Mouse (Mus musculus) neural tube, embryonic 13.5 days (tissue): ENCODE data around the gene H2-M11. TPM values are rescaled to one million over a fixed set of nuclear protein-coding genes. Genes with fewer than 3 reads are reported as not detected.

Experiments used
- ATAC-seq: fragments of 200-750 bp; cut with Nextera tagmentation; 2 replicates; pipeline ENCODE4 v1.8.0; 2017; ENCODE audit warnings: low read depth, mild to moderate bottlenecking, moderate TSS enrichment, moderate library complexity
- H3K27ac ChIP-seq: fragments of 300-500 bp; sonication (generic); replicated peaks from 2 replicates; pipeline ENCODE4 v1.5.1; 2015; ENCODE audit warnings: moderate library complexity, mild to moderate bottlenecking, inconsistent platforms
- H3K27me3 ChIP-seq: fragments of 300-500 bp; sonication (generic); 2 replicates; pipeline ENCODE4 v1.6.1; 2015; ENCODE audit warnings: mild to moderate bottlenecking, inconsistent platforms
- H3K36me3 ChIP-seq: fragments of 300-500 bp; sonication (generic); 2 replicates; pipeline ENCODE4 v1.6.1; 2015; ENCODE audit warnings: mild to moderate bottlenecking, inconsistent platforms
- H3K4me1 ChIP-seq: fragments of 300-500 bp; sonication (generic); replicated peaks from 2 replicates; pipeline ENCODE4 v1.6.1; 2015; ENCODE audit warnings: inconsistent platforms
- H3K4me2 ChIP-seq: fragments of 300-500 bp; sonication (generic); 2 replicates; pipeline ENCODE4 v1.6.1; 2015; ENCODE audit warnings: inconsistent platforms, mild to moderate bottlenecking, moderate library complexity
- H3K4me3 ChIP-seq: fragments of 300-500 bp; sonication (generic); 2 replicates; pipeline ENCODE4 v1.5.1; 2015; ENCODE audit warnings: mild to moderate bottlenecking, inconsistent platforms
- H3K9ac ChIP-seq: fragments of 300-500 bp; sonication (generic); 2 replicates; pipeline ENCODE4 v1.6.1; 2015; ENCODE audit warnings: moderate library complexity, mild to moderate bottlenecking, inconsistent platforms
- H3K9me3 ChIP-seq: fragments of 300-500 bp; sonication (generic); 2 replicates; pipeline ENCODE4 v1.6.1; 2016; ENCODE audit warnings: inconsistent platforms
- WGBS: fragments of 180-500 bp; shearing (Covaris S2); methylation state at CpG from one replicate; pipeline ENCODE4 v1.1.7; 2015; 5-methylcytosine and 5-hydroxymethylcytosine counted together
- polyA plus RNA-seq: library from polyadenylated mRNA; unstranded; fragments of >200 nt; fragmentation: Nextera tagmentation; extraction: Ambion mirVana; gene quantifications from 2 replicates; pipeline ENCODE4 v1.2.1, GENCODE M21; 2015

H2-M11 gene
- polyA plus RNA-seq, result 0.52 TPM in 1 of 2 replicates, not detected in the other

GRCm38 (mm10) chr17:36546775-36547174, at the start of gene H2-M11:
TSS of gene H2-M11 (plus strand) at chr17:36547075.
- Histone ChIP-seq H3K4me3 (no peak within 1 kb of the TSS), H3K27ac (no peak within 1 kb of the TSS), H3K9ac (no peak within 1 kb of the TSS), H3K27me3 (no peaks in the 10 kb centered on the region), H3K4me1 (no peaks in the 10 kb centered on the region), H3K9me3 (no peaks in the 10 kb centered on the region), H3K4me2 (no peak within 1 kb of the TSS), H3K36me3 (no peaks in the 10 kb centered on the region)
- 65% methylated on average over 3 of the region's 3 CpGs for WGBS
- no peak for ATAC-seq

GRCm38 (mm10) chr17:36500435-36500834, 46.4 kb upstream of the H2-M11 start:
- Histone ChIP-seq H3K9me3 (no peaks in the 10 kb centered on the region), H3K4me3 (no peak overlapping the region), H3K9ac (no peak overlapping the region), H3K4me1 (no peaks in the 10 kb centered on the region), H3K36me3 (no peaks in the 10 kb centered on the region), H3K27me3 (no peaks in the 10 kb centered on the region), H3K27ac (no peak overlapping the region), H3K4me2 (no peak overlapping the region)
- ATAC-seq, result no peak
- WGBS, result 69% methylated on average over 1 of the region's 1 CpGs

DNA sequence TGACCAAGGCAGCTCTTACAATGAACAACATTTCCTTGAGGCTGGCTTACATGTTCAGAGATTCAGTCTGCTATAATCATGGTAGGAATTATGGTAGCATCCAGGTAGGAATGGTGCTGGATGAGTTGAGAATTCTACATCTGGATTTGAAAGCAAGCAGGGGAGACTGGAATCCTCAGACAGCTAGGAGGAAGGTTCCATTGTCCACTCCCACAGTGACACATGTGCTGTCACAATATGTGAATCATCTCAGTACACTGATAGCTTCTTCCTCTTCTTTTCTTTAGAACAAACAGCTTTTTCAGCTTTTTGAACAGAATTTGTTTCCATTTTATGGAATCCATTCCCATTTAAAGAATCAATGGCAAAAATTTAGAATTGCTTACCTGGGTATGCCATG, 43.0 kb upstream of the H2-M11 start:
- no peaks in the 10 kb centered on the region for H3K36me3 ChIP-seq
- H3K27me3 ChIP-seq, result no peaks in the 10 kb centered on the region
- no peak overlapping the region for H3K9ac ChIP-seq
- no peak overlapping the region for H3K4me2 ChIP-seq
- ATAC-seq, result no peak
- no peaks in the 10 kb centered on the region for H3K4me1 ChIP-seq
- no peak overlapping the region for H3K27ac ChIP-seq
- no peak overlapping the region for H3K4me3 ChIP-seq
- H3K9me3 ChIP-seq, result no peaks in the 10 kb centered on the region

Other genes starting within 250 kb of the H2-M11 start
- not detected in 2 replicates for gene H2-M10.1, start 220.9 kb upstream of the H2-M11 start, polyA plus RNA-seq
- gene H2-M10.3, start 178.7 kb upstream of the H2-M11 start, polyA plus RNA-seq, result not detected in 2 replicates
- gene H2-M10.4, start 84.7 kb upstream of the H2-M11 start, polyA plus RNA-seq, result not detected in 2 replicates
- not detected in 2 replicates for gene H2-M9, start 95.6 kb downstream of the H2-M11 start, polyA plus RNA-seq
- gene H2-M1, start 125.1 kb downstream of the H2-M11 start, polyA plus RNA-seq, result not detected in 2 replicates
- gene H2-M10.5, start 225.8 kb downstream of the H2-M11 start, polyA plus RNA-seq, result not detected in 2 replicates